Mouse (Mus musculus): ENCODE data around the gene Wapl. TPM values are rescaled to one million over a fixed set of nuclear protein-coding genes. Genes with fewer than 3 reads are reported as not detected.

Wapl gene
- polyA plus RNA-seq, 1 experiment from 2014 or later, result 18.1 TPM

GRCm38 (mm10) chr14:34766181-34766580 is 92.5 kb downstream of the Wapl start:
- no peaks in the 10 kb centered on the region for H3K27me3 ChIP-seq (replicated peaks; ENCODE audit: control insufficient read depth, insufficient read depth, low read length)
- no peak overlapping the region for H3K9ac ChIP-seq (ENCODE audit: low read depth, low read length)
- H3K4me3 ChIP-seq (ENCODE audit: low read length), result no peak overlapping the region
- peaks cover 28% of the 10 kb centered on the region for H3K4me1 ChIP-seq (ENCODE audit: control insufficient read depth, insufficient read depth, low read length)
- H3K9me3 ChIP-seq (ENCODE audit: control insufficient read depth, low read length), result no peaks in the 10 kb centered on the region
- H3K4me2 ChIP-seq (ENCODE audit: low read depth, low read length), result no peak overlapping the region
- WGBS, result 88% methylated on average over 5 of the region's 5 CpGs
- ATAC-seq, result no peak
- no peak overlapping the region for H3K27ac ChIP-seq (ENCODE audit: low read length)
- no peaks in the 10 kb centered on the region for H3K36me3 ChIP-seq (ENCODE audit: control insufficient read depth, insufficient read depth, low read length)

GRCm38 (mm10) chr14:34768373-34768772 is 94.6 kb downstream of the Wapl start:
- H3K27me3 ChIP-seq (replicated peaks; ENCODE audit: control insufficient read depth, insufficient read depth, low read length), result no peaks in the 10 kb centered on the region
- 1% methylated on average over 10 of the region's 10 CpGs for WGBS
- peak; percentile 66 for ATAC-seq
- H3K9ac ChIP-seq (ENCODE audit: low read depth, low read length), result no peak overlapping the region
- peak overlapping the region; percentile 98 for H3K4me2 ChIP-seq (ENCODE audit: low read depth, low read length)
- no peaks in the 10 kb centered on the region for H3K36me3 ChIP-seq (ENCODE audit: control insufficient read depth, insufficient read depth, low read length)
- H3K27ac ChIP-seq (ENCODE audit: low read length), result no peak overlapping the region
- H3K4me3 ChIP-seq (ENCODE audit: low read length), result peak overlapping the region; percentile 54
- no peaks in the 10 kb centered on the region for H3K9me3 ChIP-seq (ENCODE audit: control insufficient read depth, low read length)
- peaks cover 21% of the 10 kb centered on the region for H3K4me1 ChIP-seq (ENCODE audit: control insufficient read depth, insufficient read depth, low read length)

GRCm38 (mm10) chr14:34769021-34769566 is 95.4 kb downstream of the Wapl start:
- Histone ChIP-seq H3K4me3 (ENCODE audit: low read length) (peak overlapping the region; percentile 54), H3K4me2 (ENCODE audit: low read depth, low read length) (peak overlapping the region; percentile 98), H3K4me1 (ENCODE audit: control insufficient read depth, insufficient read depth, low read length) (peaks cover 15% of the 10 kb centered on the region), H3K9me3 (ENCODE audit: control insufficient read depth, low read length) (no peaks in the 10 kb centered on the region), H3K9ac (ENCODE audit: low read depth, low read length) (peak overlapping the region; percentile 69), H3K36me3 (ENCODE audit: control insufficient read depth, insufficient read depth, low read length) (no peaks in the 10 kb centered on the region), H3K27ac (ENCODE audit: low read length) (no peak overlapping the region), H3K27me3 (replicated peaks; ENCODE audit: control insufficient read depth, insufficient read depth, low read length) (no peaks in the 10 kb centered on the region)
- ATAC-seq, result peak; percentile 57
- under 1% methylated on average over 36 of the region's 36 CpGs for WGBS

- Histone ChIP-seq H3K27ac (ENCODE audit: low read length) (no peak overlapping the region; the same call in 1 of the 2 replicates), H3K4me1 (ENCODE audit: control insufficient read depth, insufficient read depth, low read length) (peaks cover 14% of the 10 kb centered on the region), H3K4me2 (ENCODE audit: low read depth, low read length) (peak overlapping the region; percentile 98), H3K9me3 (ENCODE audit: control insufficient read depth, low read length) (no peaks in the 10 kb centered on the region), H3K4me3 (ENCODE audit: low read length) (peak overlapping the region; percentile 54), H3K27me3 (replicated peaks; ENCODE audit: control insufficient read depth, insufficient read depth, low read length) (no peaks in the 10 kb centered on the region), H3K9ac (ENCODE audit: low read depth, low read length) (peak overlapping the region; percentile 69), H3K36me3 (ENCODE audit: control insufficient read depth, insufficient read depth, low read length) (no peaks in the 10 kb centered on the region)
- peak; percentile 17 for ATAC-seq
- 18% methylated on average over 32 of the region's 32 CpGs for WGBS
These were observed 95.9 kb downstream of the Wapl start for GRCm38 (mm10) chr14:34769567-34770158.

- Histone ChIP-seq H3K27ac (ENCODE audit: low read length) (no peak overlapping the region), H3K9ac (ENCODE audit: low read depth, low read length) (no peak overlapping the region), H3K9me3 (ENCODE audit: control insufficient read depth, low read length) (no peaks in the 10 kb centered on the region), H3K27me3 (replicated peaks; ENCODE audit: control insufficient read depth, insufficient read depth, low read length) (no peaks in the 10 kb centered on the region), H3K4me3 (ENCODE audit: low read length) (no peak overlapping the region), H3K4me2 (ENCODE audit: low read depth, low read length) (no peak overlapping the region), H3K4me1 (ENCODE audit: control insufficient read depth, insufficient read depth, low read length) (peaks cover 14% of the 10 kb centered on the region), H3K36me3 (ENCODE audit: control insufficient read depth, insufficient read depth, low read length) (no peaks in the 10 kb centered on the region)
- no peak for ATAC-seq
- 82% methylated on average over 6 of the region's 6 CpGs for WGBS
These were observed 96.7 kb downstream of the Wapl start for GRCm38 (mm10) chr14:34770467-34770866.

- ATAC-seq, result no peak
These were observed 97.9 kb downstream of the Wapl start for GRCm38 (mm10) chr14:34771601-34772000.

GRCm38 (mm10) chr14:34772132-34772531 is 98.4 kb downstream of the Wapl start:
- H3K27me3 ChIP-seq (replicated peaks; ENCODE audit: control insufficient read depth, insufficient read depth, low read length), result no peaks in the 10 kb centered on the region
- ATAC-seq, result no peak
- 66% methylated on average over 7 of the region's 7 CpGs for WGBS
- no peak overlapping the region for H3K4me3 ChIP-seq (ENCODE audit: low read length)
- H3K27ac ChIP-seq (ENCODE audit: low read length), result no peak overlapping the region
- H3K36me3 ChIP-seq (ENCODE audit: control insufficient read depth, insufficient read depth, low read length), result no peaks in the 10 kb centered on the region
- no peak overlapping the region for H3K4me2 ChIP-seq (ENCODE audit: low read depth, low read length)
- peaks cover 14% of the 10 kb centered on the region for H3K4me1 ChIP-seq (ENCODE audit: control insufficient read depth, insufficient read depth, low read length)
- no peak overlapping the region for H3K9ac ChIP-seq (ENCODE audit: low read depth, low read length)
- H3K9me3 ChIP-seq (ENCODE audit: control insufficient read depth, low read length), result no peaks in the 10 kb centered on the region

More at GRCm38 (mm10) chr14:34771601-34772000, 97.9 kb downstream of the Wapl start:
- Histone ChIP-seq H3K27ac (ENCODE audit: low read length) (no peak overlapping the region), H3K36me3 (ENCODE audit: control insufficient read depth, insufficient read depth, low read length) (no peaks in the 10 kb centered on the region), H3K9ac (ENCODE audit: low read depth, low read length) (no peak overlapping the region), H3K27me3 (replicated peaks; ENCODE audit: control insufficient read depth, insufficient read depth, low read length) (no peaks in the 10 kb centered on the region), H3K4me2 (ENCODE audit: low read depth, low read length) (no peak overlapping the region), H3K4me1 (ENCODE audit: control insufficient read depth, insufficient read depth, low read length) (peaks cover 14% of the 10 kb centered on the region), H3K9me3 (ENCODE audit: control insufficient read depth, low read length) (no peaks in the 10 kb centered on the region), H3K4me3 (ENCODE audit: low read length) (no peak overlapping the region)
- WGBS, result 29% methylated on average over 9 of the region's 9 CpGs

GRCm38 (mm10) chr14:34773681-34774080 is 100.0 kb downstream of the Wapl start:
- no peaks in the 10 kb centered on the region for H3K9me3 ChIP-seq (ENCODE audit: control insufficient read depth, low read length)
- no peaks in the 10 kb centered on the region for H3K36me3 ChIP-seq (ENCODE audit: control insufficient read depth, insufficient read depth, low read length)
- peak overlapping the region; percentile 73 for H3K27ac ChIP-seq (ENCODE audit: low read length)
- H3K27me3 ChIP-seq (replicated peaks; ENCODE audit: control insufficient read depth, insufficient read depth, low read length), result no peaks in the 10 kb centered on the region
- H3K4me3 ChIP-seq (ENCODE audit: low read length), result no peak overlapping the region
- WGBS, result 59% methylated on average over 3 of the region's 3 CpGs
- peak; percentile 77 for ATAC-seq
- no peak overlapping the region for H3K4me2 ChIP-seq (ENCODE audit: low read depth, low read length)
- H3K4me1 ChIP-seq (ENCODE audit: control insufficient read depth, insufficient read depth, low read length), result peaks cover 14% of the 10 kb centered on the region
- H3K9ac ChIP-seq (ENCODE audit: low read depth, low read length), result no peak overlapping the region

- H3K36me3 ChIP-seq (ENCODE audit: control insufficient read depth, insufficient read depth, low read length), result no peaks in the 10 kb centered on the region
- no peak overlapping the region for H3K9ac ChIP-seq (ENCODE audit: low read depth, low read length)
- 83% methylated on average over 6 of the region's 6 CpGs for WGBS
- no peaks in the 10 kb centered on the region for H3K9me3 ChIP-seq (ENCODE audit: control insufficient read depth, low read length)
- ATAC-seq, result no peak
- no peak overlapping the region for H3K27ac ChIP-seq (ENCODE audit: low read length)
- H3K4me1 ChIP-seq (ENCODE audit: control insufficient read depth, insufficient read depth, low read length), result peaks cover 10% of the 10 kb centered on the region
- H3K4me2 ChIP-seq (ENCODE audit: low read depth, low read length), result no peak overlapping the region
- no peaks in the 10 kb centered on the region for H3K27me3 ChIP-seq (replicated peaks; ENCODE audit: control insufficient read depth, insufficient read depth, low read length)
- no peak overlapping the region for H3K4me3 ChIP-seq (ENCODE audit: low read length)
These were observed 100.5 kb downstream of the Wapl start for GRCm38 (mm10) chr14:34774231-34774630.

Measured in intestine, embryonic 16.5 days (tissue).